Comparison of ENCODE assay signal across 8 mouse cellular contexts in genomic region chr17:48931621-48932405, GRCm38 (mm10). TPM values are rescaled to one million over a fixed set of nuclear protein-coding genes. Genes with fewer than 3 reads are reported as not detected.
DNase-seq lines count a peak whose midpoint lies in the region; ATAC-seq lines count a peak whose summit lies in the region.

TSS of gene Lrfn2 (plus strand) at chr17:48932379.

- peak; percentile 76 for DNase-seq in adrenal gland, postnatal 25 days
- peak; percentile 89 for DNase-seq in embryonic facial prominence, embryonic 10.5 days (ENCODE audit: low spot score)
- DNase-seq in heart, adult 18-20 months = peak; percentile 70 to 86
- peak; percentile 86 for DNase-seq in kidney, adult 18-20 months
- DNase-seq in left cerebral cortex, postnatal 4 days = peak; percentile 90
- DNase-seq in midbrain, embryonic 10.5 days (ENCODE audit: low spot score) = peak; percentile 90
- peak; percentile 31 for DNase-seq in skeletal muscle tissue, adult 2 months (ENCODE audit: low read depth, low spot score)

- no peak for ATAC-seq in erythroblast, adult 5-6 weeks (replicated peaks; ENCODE audit: low FRiP score, poor library complexity, severe bottlenecking)

- no peaks in the 10 kb centered on the region for H3K36me3 ChIP-seq in embryonic facial prominence, embryonic 10.5 days (replicated peaks)
- H3K36me3 ChIP-seq in midbrain, embryonic 10.5 days = no peaks in the 10 kb centered on the region

- no peaks in the 10 kb centered on the region for H3K9me3 ChIP-seq in embryonic facial prominence, embryonic 10.5 days
- no peaks in the 10 kb centered on the region for H3K9me3 ChIP-seq in midbrain, embryonic 10.5 days (replicated peaks)

- peak within 1 kb of the TSS; percentile 71 for H3K27ac ChIP-seq in embryonic facial prominence, embryonic 10.5 days (replicated peaks)
- peak within 1 kb of the TSS; percentile 87 for H3K27ac ChIP-seq in midbrain, embryonic 10.5 days (replicated peaks)

- intact Hi-C loops in left cerebral cortex, postnatal 4 days (cut with DNase I) = loop anchor here (5.0 to 10.0 kb wide), 5 partner anchors 240 to 963 kb away; no protein-coding TSS in a partner anchor

- under 1% methylated on average over 56 of the region's 56 CpGs for WGBS in embryonic facial prominence, embryonic 10.5 days
- WGBS in midbrain, embryonic 10.5 days = under 1% methylated on average over 56 of the region's 56 CpGs

- peaks cover 20% of the 10 kb centered on the region for H3K4me1 ChIP-seq in embryonic facial prominence, embryonic 10.5 days
- H3K4me1 ChIP-seq in midbrain, embryonic 10.5 days = peaks cover 34% of the 10 kb centered on the region

- peaks cover 49% of the 10 kb centered on the region for H3K27me3 ChIP-seq in embryonic facial prominence, embryonic 10.5 days (replicated peaks; ENCODE audit: low read depth, poor library complexity, severe bottlenecking)
- H3K27me3 ChIP-seq in midbrain, embryonic 10.5 days (ENCODE audit: low read depth, poor library complexity, severe bottlenecking) = peaks cover 45% of the 10 kb centered on the region

- peak within 1 kb of the TSS; percentile 67 for H3K4me3 ChIP-seq in embryonic facial prominence, embryonic 10.5 days
- H3K4me3 ChIP-seq in midbrain, embryonic 10.5 days = peak within 1 kb of the TSS; percentile 66

RNA-seq across cellular contexts. Expression of gene Lrfn2, which starts in this region (rescaled TPM):
- 0.18 and 0.38 TPM in 2 replicates for total RNA-seq in adrenal gland, postnatal 25 days (2021)
- polyA plus RNA-seq in embryonic facial prominence, embryonic 10.5 days (2016; fragmentation: Nextera tagmentation; extraction: Ambion mirVana) = 0.19 and 0.33 TPM in 2 replicates
- total RNA-seq in heart, adult 18-20 months (2021) = under 1 TPM; 0.32 to 0.33 TPM
- total RNA-seq in left cerebral cortex, postnatal 4 days (2021) = 10 to 100 TPM; 47.2 to 47.4 TPM
- 0.23 and 0.43 TPM in 2 replicates for polyA plus RNA-seq in midbrain, embryonic 10.5 days (2016; fragmentation: Nextera tagmentation; extraction: Ambion mirVana)
- not detected in 2 replicates for total RNA-seq in erythroblast, adult 5-6 weeks (2015; ENCODE audit: low replicate concordance)
- total RNA-seq in erythroblast, adult 5-6 weeks (2017; ENCODE audit: low replicate concordance) = not detected in 2 replicates

Comparison
In these comparisons a context has a peak if more than half of its experiments do, and no peak if none do; other contexts are left out.
1. RNA of gene Lrfn2 (total RNA-seq): 47.2 to 47.4 TPM in left cerebral cortex, postnatal 4 days; 0.32 to 0.33 TPM in heart, adult 18-20 months, 0.18 to 0.38 TPM in adrenal gland, postnatal 25 days and not detected in erythroblast, adult 5-6 weeks; every median in the first group is over 10 times any median in the second.
2. Peak in DNase-seq in adrenal gland, postnatal 25 days; RNA of the gene not detected or under 1 TPM.
3. Peak in DNase-seq, H3K4me3 ChIP-seq and H3K27ac ChIP-seq in embryonic facial prominence, embryonic 10.5 days; RNA of the gene not detected or under 1 TPM.
4. Peak in DNase-seq in heart, adult 18-20 months; RNA of the gene not detected or under 1 TPM.
5. Peak in DNase-seq, H3K4me3 ChIP-seq and H3K27ac ChIP-seq in midbrain, embryonic 10.5 days; RNA of the gene not detected or under 1 TPM.
6. DNase-seq: peak in every context shown above with its lines; median percentile 90 in left cerebral cortex, postnatal 4 days; 90 in midbrain, embryonic 10.5 days; 89 in embryonic facial prominence, embryonic 10.5 days; 86 in kidney, adult 18-20 months; 78 in heart, adult 18-20 months; 76 in adrenal gland, postnatal 25 days; 31 in skeletal muscle tissue, adult 2 months.